Mouse (Mus musculus) heart, embryonic 14.5 days (tissue): Measurements from ENCODE around the gene Phactr2. TPM values are rescaled to one million over a fixed set of nuclear protein-coding genes. Genes with fewer than 3 reads are reported as not detected.

ENCODE experiments used
- ATAC-seq: fragments of 200-750 bp; cut with Nextera tagmentation; 2 replicates; pipeline ENCODE4 v1.8.0; 2017; ENCODE audit warnings: low read depth, moderate TSS enrichment; ENCODE audit not compliant: insufficient number of reproducible peaks, insufficient read depth, low FRiP score
- H3K27ac ChIP-seq, 2 experiments: fragments of 200-500 bp in 1 of 2; fragments of 300-500 bp in 1 of 2; sonication (generic) in 1 of 2; replicated peaks in 1 of 2; 2 replicates each; pipeline ENCODE4 v1.5.1; 2012 to 2014; ENCODE audit warnings: low read depth in 2 of 2, low read length in 2 of 2, control low read depth in 1 of 2, mild to moderate bottlenecking in 1 of 2, mixed read lengths in 1 of 2; ENCODE audit not compliant: control insufficient read depth in 1 of 2, insufficient read depth in 1 of 2
- H3K27me3 ChIP-seq: fragments of 300-500 bp; sonication (generic); 2 replicates; pipeline ENCODE4 v1.6.1; 2014; ENCODE audit warnings: mild to moderate bottlenecking, low read length, control low read depth; ENCODE audit not compliant: control insufficient read depth, insufficient read depth
- H3K36me3 ChIP-seq: fragments of 300-500 bp; sonication (generic); 2 replicates; pipeline ENCODE4 v1.6.1; 2014; ENCODE audit warnings: mild to moderate bottlenecking, control low read depth, low read length, mixed read lengths; ENCODE audit not compliant: control insufficient read depth, insufficient read depth
- H3K4me1 ChIP-seq, 2 experiments: fragments of 200-500 bp in 1 of 2; fragments of 300-500 bp in 1 of 2; sonication (generic) in 1 of 2; 2 replicates each; pipeline ENCODE4 v1.6.1; 2012 to 2014; ENCODE audit warnings: low read length in 2 of 2, control low read depth in 1 of 2, mixed read lengths in 1 of 2; ENCODE audit not compliant: control insufficient read depth in 2 of 2, insufficient read depth in 2 of 2
- H3K4me2 ChIP-seq: fragments of 300-500 bp; sonication (generic); 2 replicates; pipeline ENCODE4 v1.6.1; 2014; ENCODE audit warnings: mild to moderate bottlenecking, low read length
- H3K4me3 ChIP-seq, 2 experiments: fragments of 200-500 bp in 1 of 2; fragments of 300-500 bp in 1 of 2; sonication (generic) in 1 of 2; 2 replicates each; pipeline ENCODE4 v1.5.1; 2012 to 2014; ENCODE audit warnings: low read length in 2 of 2, mild to moderate bottlenecking in 2 of 2, control low read depth in 1 of 2, low read depth in 1 of 2, moderate library complexity in 1 of 2; ENCODE audit not compliant: control insufficient read depth in 1 of 2, insufficient read depth in 1 of 2
- H3K9ac ChIP-seq: fragments of 300-500 bp; sonication (generic); 2 replicates; pipeline ENCODE4 v1.6.1; 2014; ENCODE audit warnings: mild to moderate bottlenecking, low read length
- H3K9me3 ChIP-seq: fragments of 300-500 bp; sonication (generic); 2 replicates; pipeline ENCODE4 v1.6.1; 2016; ENCODE audit warnings: low read length, control low read depth; ENCODE audit not compliant: control insufficient read depth
- WGBS: fragments of 180-500 bp; shearing (Covaris S2); extraction: QIAGEN DNeasy Blood & Tissue Kit; methylation state at CpG from one replicate; pipeline ENCODE4 v1.1.7; 2014; 5-methylcytosine and 5-hydroxymethylcytosine counted together
- polyA plus RNA-seq: library from polyadenylated mRNA; unstranded; fragments of >200 nt; fragmentation: Nextera tagmentation; extraction: Ambion mirVana; gene quantifications from 2 replicates; pipeline ENCODE4 v1.2.1, GENCODE M21; 2014

Phactr2 gene
- polyA plus RNA-seq, 1 experiment from 2014 or later = 80.1 TPM

DNA sequence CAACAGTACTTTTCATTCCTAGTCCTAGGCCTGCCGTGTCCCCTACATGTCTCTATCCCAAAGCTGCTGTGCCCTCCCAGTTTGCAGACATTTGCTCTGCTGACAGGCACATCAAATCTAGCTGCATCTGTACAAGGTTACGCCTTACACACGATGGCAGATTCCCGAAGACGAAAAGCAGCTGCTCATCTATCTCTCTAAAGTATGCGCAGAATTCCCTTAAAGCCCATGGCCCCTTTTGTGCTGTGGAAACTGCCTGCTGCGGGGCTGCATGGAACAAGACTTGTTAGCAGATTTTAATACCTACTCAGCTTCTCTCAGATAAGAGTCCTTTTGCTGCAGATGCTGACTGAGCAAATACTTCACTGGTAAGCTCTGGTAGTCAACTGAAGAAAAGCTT is 294.0 kb downstream of the Phactr2 start:
- Histone ChIP-seq H3K4me1 (0 out of 4 replicates have a peak, but pooled peaks cover 0 to 4% of the 10 kb centered on the region in 2 experiments), H3K27ac (no peak overlapping the region), H3K36me3 (peaks cover 87% of the 10 kb centered on the region), H3K4me3 (no peak overlapping the region), H3K9me3 (no peaks in the 10 kb centered on the region), H3K27me3 (no peaks in the 10 kb centered on the region), H3K4me2 (no peak overlapping the region), H3K9ac (no peak overlapping the region)
- ATAC-seq = no peak
- WGBS = 38% methylated on average over 7 of the region's 7 CpGs

DNA sequence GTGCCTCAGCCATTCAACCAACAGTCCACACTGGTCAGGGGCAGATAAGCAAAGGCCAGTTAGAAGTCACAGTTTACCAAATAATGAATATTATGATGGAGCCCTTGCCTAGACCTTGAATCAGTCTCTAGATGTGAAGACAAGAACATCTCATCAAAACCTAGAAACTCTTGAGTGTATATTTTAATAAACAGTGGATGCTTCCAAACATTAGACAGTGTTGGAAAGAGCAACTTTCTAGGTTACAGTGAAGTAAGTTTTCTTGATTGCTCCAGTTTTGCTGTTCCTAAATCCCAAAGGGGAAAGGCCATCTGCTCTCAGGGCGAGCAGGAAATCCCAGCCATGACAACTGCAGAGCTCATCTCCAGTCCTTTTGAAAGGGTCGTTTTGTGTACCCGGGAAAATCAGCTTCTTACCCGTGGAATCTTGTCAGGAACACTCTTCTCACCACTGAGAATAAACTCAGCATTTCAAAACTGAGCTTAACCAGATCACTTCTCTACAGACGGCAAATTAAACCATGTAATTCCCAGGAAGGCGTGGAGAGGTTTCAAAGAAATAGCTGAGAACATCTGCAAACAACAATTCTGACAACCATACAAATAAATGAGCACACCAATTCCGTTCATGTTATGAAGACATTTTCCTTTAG is 296.1 kb downstream of the Phactr2 start, which contains the start of gene Zc2hc1b:
Gene Zc2hc1b, minus strand, starts transcription at position 51 of the 652 bp plus-strand sequence.
- H3K9ac ChIP-seq = no peak within 1 kb of the TSS
- ATAC-seq = no peak
- WGBS = 69% methylated on average over 7 of the region's 7 CpGs
- no peaks in the 10 kb centered on the region for H3K9me3 ChIP-seq
- no peak within 1 kb of the TSS for H3K27ac ChIP-seq
- H3K36me3 ChIP-seq = peaks cover 72% of the 10 kb centered on the region
- H3K27me3 ChIP-seq = no peaks in the 10 kb centered on the region
- no peak within 1 kb of the TSS for H3K4me3 ChIP-seq
- H3K4me1 ChIP-seq = peaks cover 0 to 5% of the 10 kb centered on the region in 2 experiments; a peak in 1 of 4 replicates
- no peak within 1 kb of the TSS for H3K4me2 ChIP-seq

DNA sequence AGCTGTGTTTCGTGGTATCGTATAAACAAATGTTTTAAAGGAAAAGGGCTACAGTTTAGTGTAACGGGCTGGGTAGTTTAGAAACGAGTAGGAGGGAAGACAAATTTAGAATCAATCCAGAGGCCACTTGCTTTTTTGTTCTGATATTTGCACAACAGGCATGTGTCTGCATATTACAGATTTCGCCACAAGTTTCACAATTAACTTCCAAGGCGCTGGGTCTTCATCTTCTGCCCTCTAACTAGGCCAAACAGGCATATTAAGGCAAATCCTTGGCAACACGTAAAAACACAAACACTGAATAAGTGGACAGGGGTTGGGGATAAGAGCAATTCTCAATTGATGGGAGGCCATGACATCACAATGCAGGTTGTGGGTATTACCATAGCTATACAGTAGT is 298.3 kb downstream of the Phactr2 start:
- ATAC-seq = no peak
- no peak overlapping the region for H3K27ac ChIP-seq
- H3K4me2 ChIP-seq = no peak overlapping the region
- no peaks in the 10 kb centered on the region for H3K27me3 ChIP-seq
- H3K9me3 ChIP-seq = no peaks in the 10 kb centered on the region
- 82% methylated on average over 7 of the region's 7 CpGs for WGBS
- no peak overlapping the region for H3K9ac ChIP-seq
- peaks cover 51% of the 10 kb centered on the region for H3K36me3 ChIP-seq
- peaks cover 10% of the 10 kb centered on the region in 2 experiments; a peak in 3 of 4 replicates for H3K4me1 ChIP-seq
- no peak overlapping the region for H3K4me3 ChIP-seq

DNA sequence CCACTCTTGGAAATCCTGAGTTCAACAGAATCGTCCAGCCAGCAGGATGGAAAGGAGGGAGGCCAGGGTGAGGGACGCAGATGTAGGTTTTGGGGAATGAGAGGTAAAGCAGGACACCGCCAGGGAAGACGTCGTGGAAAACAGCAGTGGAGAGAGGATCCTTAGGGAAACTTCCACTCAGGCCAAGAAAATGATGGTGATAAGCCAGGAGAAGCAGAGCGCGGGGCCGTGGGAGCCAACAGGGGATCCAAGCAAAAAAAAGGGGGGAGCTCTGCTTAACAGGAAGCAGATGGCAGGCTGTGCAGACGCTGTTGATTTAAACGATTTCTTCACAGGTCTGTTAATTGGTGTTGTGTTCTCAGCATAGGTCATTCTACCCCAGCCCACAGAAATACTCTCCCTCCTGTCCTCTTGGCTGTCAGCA is 301.4 kb downstream of the Phactr2 start:
- WGBS = 50% methylated on average over 10 of the region's 10 CpGs
- no peaks in the 10 kb centered on the region for H3K9me3 ChIP-seq
- H3K27ac ChIP-seq = peak overlapping the region; percentile 29 to 55

DNA sequence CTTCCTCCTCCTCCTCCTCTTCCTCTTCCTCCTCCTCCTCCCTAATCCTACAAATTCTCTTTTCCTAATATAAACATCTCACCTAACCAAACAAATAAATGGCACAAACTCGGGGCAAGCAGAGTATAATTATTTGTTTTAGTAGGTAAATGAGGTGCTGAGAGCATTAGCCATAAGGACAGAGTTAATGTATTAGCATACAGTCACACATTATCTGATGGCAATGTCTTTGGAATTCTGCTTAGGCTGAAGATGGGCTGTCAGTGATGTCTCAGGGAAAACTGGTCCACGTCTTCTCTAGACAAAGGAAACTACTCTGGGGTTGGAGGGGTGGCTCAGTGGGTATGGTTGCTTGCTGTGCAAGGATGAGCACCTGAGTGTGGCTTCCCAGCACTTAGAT is 302.8 kb downstream of the Phactr2 start:
- WGBS = 55% methylated on average over 2 of the region's 2 CpGs
- no peak overlapping the region for H3K4me3 ChIP-seq
- H3K4me1 ChIP-seq = peaks cover 17 to 22% of the 10 kb centered on the region in 2 experiments; a peak in 3 of 4 replicates
- H3K9me3 ChIP-seq = no peaks in the 10 kb centered on the region
- no peaks in the 10 kb centered on the region for H3K27me3 ChIP-seq
- H3K27ac ChIP-seq = peak overlapping the region; percentile 19 to 25; a peak in 2 of 4 replicates
- no peak overlapping the region for H3K4me2 ChIP-seq
- peaks cover 7% of the 10 kb centered on the region; the same call in 1 of the 2 replicates for H3K36me3 ChIP-seq
- no peak overlapping the region for H3K9ac ChIP-seq
- ATAC-seq = no peak

More for the DNA sequence above, 301.4 kb downstream of the Phactr2 start:
- no peaks in the 10 kb centered on the region for H3K27me3 ChIP-seq
- peaks cover 20% of the 10 kb centered on the region for H3K36me3 ChIP-seq
- no peak overlapping the region for H3K4me2 ChIP-seq
- no peak overlapping the region for H3K4me3 ChIP-seq
- H3K9ac ChIP-seq = no peak overlapping the region
- ATAC-seq = peak; percentile 35; the same call in 1 of the 2 replicates
- peaks cover 17 to 22% of the 10 kb centered on the region in 2 experiments; a peak in 3 of 4 replicates for H3K4me1 ChIP-seq

DNA sequence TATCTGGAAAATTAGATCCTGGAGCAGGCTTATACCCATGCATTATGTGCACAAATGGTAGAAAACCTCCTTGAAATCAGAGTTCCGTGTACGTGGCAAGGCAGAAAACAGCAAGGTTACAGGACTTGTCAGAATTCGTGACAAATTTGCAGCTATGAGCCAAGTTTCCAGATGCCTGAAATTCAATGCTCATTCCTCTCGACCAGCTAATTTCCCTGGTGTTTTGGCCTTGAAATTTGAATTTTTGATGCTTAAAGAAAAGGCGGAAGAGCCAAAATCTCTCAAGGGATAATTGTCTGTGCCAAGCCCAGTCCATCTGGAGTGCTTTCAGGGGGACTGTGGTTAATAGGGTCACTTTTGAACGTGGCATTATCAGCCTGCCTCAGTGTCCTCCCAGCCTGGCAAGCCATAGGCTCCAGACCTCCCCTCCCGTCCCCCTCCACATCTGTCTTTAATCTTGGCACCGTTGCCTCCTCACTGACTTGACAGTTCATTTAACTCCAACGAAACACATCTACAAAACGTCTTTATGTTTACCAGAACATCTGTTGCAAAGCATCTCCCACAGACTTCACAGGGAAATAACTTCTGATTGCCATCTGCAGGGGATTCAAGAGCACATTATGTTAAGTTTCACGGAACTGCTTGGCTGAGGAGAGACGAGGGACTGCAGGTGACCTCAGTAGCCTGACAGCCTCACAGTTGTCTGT is 303.3 kb downstream of the Phactr2 start:
- H3K36me3 ChIP-seq = 0 out of 2 replicates have a peak, but pooled peaks cover under 1% of the 10 kb centered on the region
- no peak overlapping the region for H3K4me2 ChIP-seq
- H3K27me3 ChIP-seq = no peaks in the 10 kb centered on the region
- no peak overlapping the region for H3K4me3 ChIP-seq
- peaks cover 17 to 22% of the 10 kb centered on the region in 2 experiments; a peak in 3 of 4 replicates for H3K4me1 ChIP-seq
- H3K27ac ChIP-seq = peak overlapping the region; percentile 14 to 19; a peak in 2 of 4 replicates
- H3K9me3 ChIP-seq = no peaks in the 10 kb centered on the region
- WGBS = 44% methylated on average over 12 of the region's 12 CpGs
- no peak for ATAC-seq
- no peak overlapping the region for H3K9ac ChIP-seq

DNA sequence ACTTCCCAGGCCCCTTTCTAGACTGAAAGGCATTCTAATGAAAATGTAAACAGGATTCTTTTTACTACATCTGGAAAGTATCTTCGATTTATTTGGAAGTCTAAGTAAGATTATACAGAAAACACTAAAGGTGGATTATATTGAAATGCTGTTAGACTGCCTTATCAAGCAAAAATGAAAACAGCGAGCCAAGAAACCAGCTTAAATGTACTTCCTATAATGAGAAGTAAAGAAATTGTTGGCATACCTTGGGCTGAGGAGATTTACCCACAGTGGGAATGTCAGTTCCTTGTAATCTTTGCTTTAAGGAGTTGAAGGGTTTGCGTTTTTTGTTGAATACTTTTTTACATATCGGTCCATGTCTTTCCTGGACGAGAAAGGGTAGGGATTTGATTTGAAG is 305.8 kb downstream of the Phactr2 start:
- H3K4me1 ChIP-seq = peaks cover 17 to 22% of the 10 kb centered on the region in 2 experiments; a peak in 3 of 4 replicates
- ATAC-seq = no peak
- WGBS = 41% methylated on average over 5 of the region's 5 CpGs
- H3K36me3 ChIP-seq = no peaks in the 10 kb centered on the region
- H3K27me3 ChIP-seq = no peaks in the 10 kb centered on the region
- peak overlapping the region; percentile 46 to 75 for H3K27ac ChIP-seq
- H3K9me3 ChIP-seq = no peaks in the 10 kb centered on the region
- H3K9ac ChIP-seq = no peak overlapping the region
- no peak overlapping the region for H3K4me2 ChIP-seq
- H3K4me3 ChIP-seq = no peak overlapping the region
